Mouse (Mus musculus): Measurements from ENCODE around the gene Klhdc7a. TPM values are rescaled to one million over a fixed set of nuclear protein-coding genes. Genes with fewer than 3 reads are reported as not detected.

Gene Klhdc7a
- polyA plus RNA-seq, 1 experiment = 0.19 TPM

DNA sequence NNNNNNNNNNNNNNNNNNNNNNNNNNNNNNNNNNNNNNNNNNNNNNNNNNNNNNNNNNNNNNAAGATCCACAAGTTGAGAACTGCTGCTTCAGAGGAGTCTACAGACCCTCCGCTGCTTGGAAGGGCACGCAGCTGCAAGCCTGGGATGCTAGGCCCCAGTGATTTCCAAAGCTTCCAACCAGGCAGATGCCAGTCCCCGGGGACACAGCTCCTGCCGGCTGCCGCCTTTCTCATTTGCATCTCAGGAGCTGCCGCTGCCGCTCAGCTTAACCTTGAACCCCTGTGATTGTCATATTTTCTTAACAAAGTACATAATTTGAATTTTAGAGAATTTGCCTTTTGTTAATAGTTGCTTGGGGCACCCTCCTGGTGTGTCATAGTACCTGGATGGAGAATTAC is 19.1 kb upstream of the Klhdc7a start:
- H3K27ac ChIP-seq (ENCODE audit: insufficient read depth, low read length) = no peak overlapping the region
- H3K4me3 ChIP-seq (ENCODE audit: insufficient read depth, low read length) = no peak overlapping the region
- TF ChIP-seq CTCF (IDR thresholded peaks at IDR 0.05; ENCODE audit: borderline replicate concordance, insufficient read depth, low read length) (no peak), POLR2A (IDR thresholded peaks at IDR 0.05; ENCODE audit: low read depth, low read length) (no peak)
- H3K4me1 ChIP-seq (ENCODE audit: control insufficient read depth, insufficient read depth, low read length) = no peaks in the 10 kb centered on the region

DNA sequence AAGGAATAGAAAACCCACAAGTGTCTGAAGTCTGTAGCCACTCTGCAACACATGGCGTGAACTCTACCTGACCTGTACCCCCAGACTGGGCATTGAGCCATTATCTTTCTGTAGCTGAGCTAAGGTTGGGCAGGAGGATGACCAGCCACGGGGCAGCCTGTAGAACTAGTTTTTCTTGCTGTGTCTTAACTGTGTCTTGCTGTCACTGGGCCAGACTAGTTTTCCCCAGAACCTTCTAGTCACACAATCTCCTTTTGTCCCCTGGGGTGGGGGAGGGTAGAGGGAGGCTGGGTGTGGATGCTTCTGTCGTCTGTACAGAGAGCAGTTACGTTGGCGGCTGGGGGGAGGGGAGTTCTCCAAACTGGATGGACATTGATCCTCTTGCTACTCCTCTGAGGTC is 10.9 kb upstream of the Klhdc7a start:
- Histone ChIP-seq H3K4me1 (ENCODE audit: control insufficient read depth, insufficient read depth, low read length) (no peaks in the 10 kb centered on the region), H3K27ac (ENCODE audit: insufficient read depth, low read length) (no peak overlapping the region), H3K4me3 (ENCODE audit: insufficient read depth, low read length) (no peak overlapping the region)
- TF ChIP-seq POLR2A (IDR thresholded peaks at IDR 0.05; ENCODE audit: low read depth, low read length) = no peak
- TF ChIP-seq CTCF (IDR thresholded peaks at IDR 0.05; ENCODE audit: borderline replicate concordance, insufficient read depth, low read length) = no peak

DNA sequence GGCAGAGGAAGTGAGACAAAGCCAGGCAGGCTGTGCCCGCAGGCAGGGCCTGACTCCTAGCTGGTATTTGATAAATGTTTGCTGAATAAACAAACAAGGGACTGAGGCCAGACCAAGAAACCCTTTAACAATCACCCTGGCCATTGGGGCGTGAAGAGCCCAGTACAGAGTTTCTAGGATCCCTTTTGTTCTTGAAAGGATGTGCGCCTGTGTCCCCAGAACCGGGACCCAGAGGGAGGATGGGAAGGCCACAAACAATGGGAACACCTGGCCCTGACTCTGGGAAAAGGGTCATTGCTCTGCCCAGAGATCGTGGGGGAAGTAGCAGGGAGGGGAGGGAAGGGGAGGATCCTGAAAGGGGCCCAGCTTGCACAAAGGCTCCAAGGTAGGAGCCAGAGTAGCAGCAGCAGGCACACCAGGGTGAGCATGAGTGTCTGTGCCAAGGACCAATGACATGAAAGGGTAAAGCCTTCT is 9.5 kb upstream of the Klhdc7a start:
- TF ChIP-seq POLR2A (IDR thresholded peaks at IDR 0.05; ENCODE audit: low read depth, low read length) (no peak), CTCF (IDR thresholded peaks at IDR 0.05; ENCODE audit: borderline replicate concordance, insufficient read depth, low read length) (no peak)
- Histone ChIP-seq H3K27ac (ENCODE audit: insufficient read depth, low read length) (no peak overlapping the region), H3K4me1 (ENCODE audit: control insufficient read depth, insufficient read depth, low read length) (no peaks in the 10 kb centered on the region), H3K4me3 (ENCODE audit: insufficient read depth, low read length) (no peak overlapping the region)

DNA sequence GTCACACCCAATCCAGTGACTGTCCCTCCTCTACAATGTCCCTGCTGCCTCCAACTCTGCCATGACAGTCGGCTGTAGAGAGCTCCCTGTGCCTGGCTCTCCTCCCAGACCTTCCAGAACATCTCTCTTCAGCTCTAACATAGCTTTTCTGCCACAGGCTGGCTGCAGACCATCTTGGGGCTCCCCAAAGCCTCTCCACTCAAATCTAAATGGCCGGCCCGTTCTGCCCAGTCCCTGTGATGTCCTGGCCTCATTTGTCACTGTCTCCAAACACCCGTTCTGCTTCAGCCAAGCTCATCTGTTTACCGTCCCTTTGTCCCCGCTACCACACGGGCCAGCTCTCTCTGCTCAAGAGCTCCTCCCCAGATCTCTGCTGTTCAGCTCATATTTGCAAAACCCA is 6.7 kb upstream of the Klhdc7a start:
- H3K4me1 ChIP-seq (ENCODE audit: control insufficient read depth, insufficient read depth, low read length) = no peaks in the 10 kb centered on the region
- no peak for TF ChIP-seq CTCF (IDR thresholded peaks at IDR 0.05; ENCODE audit: borderline replicate concordance, insufficient read depth, low read length)
- TF ChIP-seq POLR2A (IDR thresholded peaks at IDR 0.05; ENCODE audit: low read depth, low read length) = no peak
- no peak overlapping the region for H3K27ac ChIP-seq (ENCODE audit: insufficient read depth, low read length)
- no peak overlapping the region for H3K4me3 ChIP-seq (ENCODE audit: insufficient read depth, low read length)

DNA sequence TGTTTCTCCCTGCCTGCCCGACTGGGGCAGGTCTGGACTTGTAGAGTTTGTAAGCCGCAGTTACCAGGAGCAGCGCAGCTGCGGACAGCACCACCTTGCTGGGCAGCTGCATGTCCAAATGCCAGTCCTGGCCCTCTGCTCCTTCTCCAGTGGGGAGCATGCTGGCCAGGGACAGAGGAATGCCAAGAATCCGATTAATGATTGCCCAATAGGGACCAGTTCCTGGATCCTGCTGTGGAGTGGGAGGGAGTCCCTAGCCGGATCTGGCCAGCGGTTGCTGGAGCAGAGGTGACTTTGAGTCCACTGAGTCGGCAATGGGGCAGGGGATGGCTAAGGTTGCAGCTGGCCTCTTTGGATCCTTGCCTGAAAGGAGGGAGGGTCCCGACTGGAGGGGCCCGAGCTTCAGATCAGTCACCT is 343 bp downstream of the Klhdc7a start:
- no peaks in the 10 kb centered on the region; the same call in 1 of the 2 replicates for H3K4me1 ChIP-seq (ENCODE audit: control insufficient read depth, insufficient read depth, low read length)
- TF ChIP-seq CTCF (IDR thresholded peaks at IDR 0.05; ENCODE audit: borderline replicate concordance, insufficient read depth, low read length) (no peak), POLR2A (IDR thresholded peaks at IDR 0.05; ENCODE audit: low read depth, low read length) (no peak)
- no peak overlapping the region for H3K27ac ChIP-seq (ENCODE audit: insufficient read depth, low read length)
- H3K4me3 ChIP-seq (ENCODE audit: insufficient read depth, low read length) = no peak overlapping the region

DNA sequence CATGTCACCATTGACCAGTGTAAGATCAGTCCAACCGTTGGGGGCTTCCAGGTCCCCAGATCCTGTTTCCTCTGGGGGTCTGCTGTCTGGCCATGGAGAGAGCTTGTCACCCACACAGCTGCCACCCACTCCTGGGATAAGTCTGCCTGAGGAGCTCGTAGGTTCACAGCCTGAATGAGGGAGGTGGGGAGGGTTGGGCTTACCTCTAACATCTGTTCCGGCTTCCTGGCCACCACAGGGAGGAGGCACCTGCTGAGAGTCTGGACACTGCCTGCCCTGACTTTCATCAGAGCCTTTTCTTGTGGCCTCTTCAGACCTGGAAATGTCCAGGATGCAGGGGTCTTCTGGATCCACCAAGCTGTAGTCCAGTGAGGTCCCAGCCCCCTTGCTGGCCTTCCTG is 845 bp downstream of the Klhdc7a start:
- no peak overlapping the region for H3K4me3 ChIP-seq (ENCODE audit: insufficient read depth, low read length)
- TF ChIP-seq CTCF (IDR thresholded peaks at IDR 0.05; ENCODE audit: borderline replicate concordance, insufficient read depth, low read length) = no peak
- no peak for TF ChIP-seq POLR2A (IDR thresholded peaks at IDR 0.05; ENCODE audit: low read depth, low read length)
- no peaks in the 10 kb centered on the region; the same call in 1 of the 2 replicates for H3K4me1 ChIP-seq (ENCODE audit: control insufficient read depth, insufficient read depth, low read length)
- no peak overlapping the region for H3K27ac ChIP-seq (ENCODE audit: insufficient read depth, low read length)

DNA sequence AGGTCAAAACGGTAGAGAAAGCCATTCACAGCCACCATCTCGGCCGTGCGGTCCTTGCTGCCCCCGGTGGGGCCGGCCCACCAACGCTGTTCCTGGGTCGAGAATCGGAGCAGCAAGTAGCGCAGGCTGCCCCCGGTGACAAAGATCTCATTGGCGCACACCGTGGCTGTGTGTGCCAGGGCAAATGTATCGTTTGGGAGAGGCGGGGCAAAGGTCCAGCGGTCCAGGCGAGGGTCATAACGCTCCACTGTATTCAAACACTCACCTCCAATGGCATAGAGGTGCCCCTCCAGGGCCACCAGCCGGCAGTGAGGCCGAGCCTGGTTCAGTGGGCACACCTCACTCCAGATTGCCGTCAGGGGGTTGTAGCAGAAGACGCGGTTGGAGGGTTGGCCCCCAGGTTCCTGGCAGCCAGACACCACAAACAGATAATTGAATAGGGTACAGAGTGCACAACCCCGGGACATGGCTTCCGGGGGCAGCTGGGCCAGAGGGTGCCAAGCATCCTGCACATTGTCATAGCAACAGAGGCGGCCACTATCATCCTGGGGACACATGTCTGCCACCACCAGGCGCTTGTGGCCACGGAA is 2.1 kb downstream of the Klhdc7a start:
- TF ChIP-seq POLR2A (IDR thresholded peaks at IDR 0.05; ENCODE audit: low read depth, low read length) = no peak
- TF ChIP-seq CTCF (IDR thresholded peaks at IDR 0.05; ENCODE audit: borderline replicate concordance, insufficient read depth, low read length) = no peak
- H3K4me1 ChIP-seq (ENCODE audit: control insufficient read depth, insufficient read depth, low read length) = no peaks in the 10 kb centered on the region; the same call in 1 of the 2 replicates

DNA sequence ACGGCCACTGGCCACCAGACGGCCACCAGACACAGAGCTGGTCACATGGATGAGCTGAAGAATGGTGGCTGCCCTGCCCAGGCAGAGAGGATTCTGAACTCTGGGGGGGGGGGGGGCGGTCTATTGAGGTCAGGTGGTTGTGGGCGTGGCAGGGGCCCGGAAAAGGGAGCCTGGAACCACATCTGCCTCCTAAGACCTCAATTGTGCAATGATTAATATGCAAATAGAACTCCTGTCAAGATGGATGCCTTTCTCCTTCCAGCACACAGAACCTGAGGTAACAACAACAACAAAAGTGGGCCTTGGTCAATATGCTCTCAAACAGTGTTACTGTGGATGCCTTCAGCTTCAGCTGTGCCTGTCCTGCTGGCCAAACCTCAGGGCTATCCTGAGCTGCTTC is 3.4 kb downstream of the Klhdc7a start:
- H3K4me3 ChIP-seq (ENCODE audit: insufficient read depth, low read length) = no peak overlapping the region
- no peak overlapping the region for H3K27ac ChIP-seq (ENCODE audit: insufficient read depth, low read length)
- TF ChIP-seq CTCF (IDR thresholded peaks at IDR 0.05; ENCODE audit: borderline replicate concordance, insufficient read depth, low read length) (no peak), POLR2A (IDR thresholded peaks at IDR 0.05; ENCODE audit: low read depth, low read length) (no peak)
- H3K4me1 ChIP-seq (ENCODE audit: control insufficient read depth, insufficient read depth, low read length) = no peaks in the 10 kb centered on the region; the same call in 1 of the 2 replicates

More for the DNA sequence above, 2.1 kb downstream of the Klhdc7a start:
- Histone ChIP-seq H3K4me3 (ENCODE audit: insufficient read depth, low read length) (no peak overlapping the region), H3K27ac (ENCODE audit: insufficient read depth, low read length) (no peak overlapping the region)

DNA sequence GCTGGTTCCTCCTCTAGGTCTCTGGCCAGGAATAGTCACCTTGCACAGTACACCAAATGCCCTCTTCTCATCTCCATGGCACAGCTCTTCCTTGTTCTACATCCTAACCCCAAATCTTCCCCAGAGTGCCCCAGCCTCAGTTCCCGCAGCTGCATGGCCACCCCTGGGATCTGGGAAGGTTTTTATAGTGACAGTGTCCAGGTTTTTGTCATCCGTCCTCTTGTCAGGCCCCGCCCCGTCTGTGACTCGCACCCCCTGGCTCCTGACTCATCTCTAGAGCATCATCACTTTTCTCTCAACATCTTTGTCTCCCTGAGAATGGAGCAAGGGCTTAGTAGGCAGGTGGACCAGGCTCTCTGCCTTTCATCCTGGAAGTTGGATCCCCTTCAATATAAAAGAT is 3.9 kb downstream of the Klhdc7a start:
- no peak overlapping the region for H3K27ac ChIP-seq (ENCODE audit: insufficient read depth, low read length)
- H3K4me3 ChIP-seq (ENCODE audit: insufficient read depth, low read length) = no peak overlapping the region
- no peaks in the 10 kb centered on the region; the same call in 1 of the 2 replicates for H3K4me1 ChIP-seq (ENCODE audit: control insufficient read depth, insufficient read depth, low read length)
- TF ChIP-seq POLR2A (IDR thresholded peaks at IDR 0.05; ENCODE audit: low read depth, low read length) (no peak), CTCF (IDR thresholded peaks at IDR 0.05; ENCODE audit: borderline replicate concordance, insufficient read depth, low read length) (no peak)

DNA sequence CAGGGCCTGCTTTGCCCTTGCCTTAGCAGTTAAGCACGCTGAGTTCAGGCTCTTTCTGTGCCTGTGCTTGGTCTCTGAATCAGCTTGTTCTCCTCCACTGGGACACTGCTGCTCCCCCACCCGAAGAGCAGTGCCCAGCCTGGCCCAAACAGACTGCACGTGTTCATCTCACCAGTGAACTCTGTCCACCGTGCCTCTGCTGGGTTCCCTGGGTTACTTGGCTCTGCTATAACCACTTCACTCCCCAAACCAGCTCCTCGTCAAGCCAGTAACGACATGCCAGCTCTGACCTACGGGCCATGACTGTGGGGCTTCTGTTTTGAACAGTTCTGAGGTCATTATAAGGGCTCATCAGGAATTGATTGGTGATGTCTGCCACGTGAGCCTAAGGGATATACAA is 4.8 kb downstream of the Klhdc7a start:
- TF ChIP-seq CTCF (IDR thresholded peaks at IDR 0.05; ENCODE audit: borderline replicate concordance, insufficient read depth, low read length) (no peak), POLR2A (IDR thresholded peaks at IDR 0.05; ENCODE audit: low read depth, low read length) (no peak)
- Histone ChIP-seq H3K4me1 (ENCODE audit: control insufficient read depth, insufficient read depth, low read length) (no peaks in the 10 kb centered on the region; the same call in 1 of the 2 replicates), H3K4me3 (ENCODE audit: insufficient read depth, low read length) (no peak overlapping the region), H3K27ac (ENCODE audit: insufficient read depth, low read length) (no peak overlapping the region)

All from embryonic fibroblast, embryonic 13.5 days (primary cell).